Mouse (Mus musculus) layer of hippocampus, adult 2 months (tissue): ENCODE measurements around the gene Sel1l. TPM values are rescaled to one million over a fixed set of nuclear protein-coding genes. Genes with fewer than 3 reads are reported as not detected.

Experiments used
- DNase-seq, 2 experiments: peaks; one replicate each; pipeline ENCODE4 v3.0.0; 2022; ENCODE audit warnings: low spot score in 2 of 2
- H3K27ac ChIP-seq: fragments of 200-600 bp; 2 replicates; pipeline ENCODE4 v1.8.1; 2022
- H3K4me3 ChIP-seq: fragments of 200-600 bp; 2 replicates; pipeline ENCODE4 v1.8.1; 2022; ENCODE audit warnings: mild to moderate bottlenecking
- CTCF ChIP-seq: fragments of 200-600 bp; conservative IDR thresholded peaks from 2 replicates; pipeline ENCODE4 v1.8.1; 2022; ENCODE audit warnings: antibody characterized with exemption, mild to moderate bottlenecking, moderate library complexity
- long read RNA-seq, 2 experiments: library from polyadenylated mRNA; stranded (forward); transcript quantifications; one replicate each; pipeline ENCODE4 v2.0.0; 2021; ENCODE audit warnings: borderline mapping rate in 2 of 2
- total RNA-seq, 2 experiments: library from RNA; stranded (reverse); gene quantifications; 2 replicates each; pipeline ENCODE4 v1.2.3; 2021

The Sel1l gene
- 100 to 1,000 TPM; 167 to 172 TPM for total RNA-seq
- long read RNA-seq, experiment 1, full-length matches to known transcripts, result 69 of 88 reads
- long read RNA-seq, experiment 1, partial matches to known transcripts, result 3 of 88 reads
- long read RNA-seq, experiment 1, other reads (novel, unspliced or antisense), result 16 of 88 reads
- long read RNA-seq, experiment 2, full-length matches to known transcripts, result 88 of 111 reads
- long read RNA-seq, experiment 2, partial matches to known transcripts, result 3 of 111 reads
- long read RNA-seq, experiment 2, other reads (novel, unspliced or antisense), result 20 of 111 reads

- Histone ChIP-seq H3K27ac (peak within 1 kb of the TSS; percentile 91), H3K4me3 (peak within 1 kb of the TSS; percentile 97)
- no peak for TF ChIP-seq CTCF
- peak; percentile 97 to 99 for DNase-seq
These were observed at the start of gene Sel1l for GRCm38 (mm10) chr12:91849045-91849467. Sel1l (minus strand) TSS chr12:91849157.

- Histone ChIP-seq H3K27ac (no peak overlapping the region), H3K4me3 (no peak overlapping the region)
- DNase-seq, result no peak
- no peak for TF ChIP-seq CTCF
These were observed 43.9 kb upstream of the Sel1l start for GRCm38 (mm10) chr12:91892622-91893560.

- TF ChIP-seq CTCF, result no peak
- no peak overlapping the region for H3K27ac ChIP-seq
- H3K4me3 ChIP-seq, result no peak overlapping the region
- no peak for DNase-seq
These were observed 31.5 kb upstream of the Sel1l start for GRCm38 (mm10) chr12:91880431-91880830.

GRCm38 (mm10) chr12:91878912-91879250 is 29.9 kb upstream of the Sel1l start:
- no peak overlapping the region for H3K4me3 ChIP-seq
- peak; percentile 42 to 50 for DNase-seq
- H3K27ac ChIP-seq, result peak overlapping the region; percentile 49; the same call in 1 of the 2 replicates
- TF ChIP-seq CTCF, result no peak

GRCm38 (mm10) chr12:91878056-91878911 is 29.3 kb upstream of the Sel1l start:
- no peak for TF ChIP-seq CTCF
- no peak for DNase-seq
- Histone ChIP-seq H3K4me3 (no peak overlapping the region), H3K27ac (peak overlapping the region; percentile 49)

GRCm38 (mm10) chr12:91877646-91878045 is 28.7 kb upstream of the Sel1l start:
- H3K27ac ChIP-seq, result peak overlapping the region; percentile 49
- H3K4me3 ChIP-seq, result no peak overlapping the region
- DNase-seq, result peak in 1 of 2 experiments; percentile 59
- TF ChIP-seq CTCF, result peak; percentile 86

- no peak for DNase-seq
- Histone ChIP-seq H3K4me3 (no peak overlapping the region), H3K27ac (no peak overlapping the region)
- TF ChIP-seq CTCF, result no peak
These were observed 21.7 kb upstream of the Sel1l start for GRCm38 (mm10) chr12:91870671-91871070.

GRCm38 (mm10) chr12:91869352-91869751 is 20.4 kb upstream of the Sel1l start:
- H3K4me3 ChIP-seq, result no peak overlapping the region
- DNase-seq, result no peak
- H3K27ac ChIP-seq, result no peak overlapping the region
- TF ChIP-seq CTCF, result no peak

- H3K27ac ChIP-seq, result no peak overlapping the region
- TF ChIP-seq CTCF, result no peak
- H3K4me3 ChIP-seq, result no peak overlapping the region
- no peak for DNase-seq
These were observed 5.4 kb upstream of the Sel1l start for GRCm38 (mm10) chr12:91854330-91854729.

- H3K27ac ChIP-seq, result peak overlapping the region; percentile 91
- DNase-seq, result no peak
- TF ChIP-seq CTCF, result no peak
- H3K4me3 ChIP-seq, result peak overlapping the region; percentile 97
These were observed 438 bp downstream of the Sel1l start for GRCm38 (mm10) chr12:91848394-91849044.

GRCm38 (mm10) chr12:91846038-91846437 is 2.9 kb downstream of the Sel1l start:
- DNase-seq, result no peak
- TF ChIP-seq CTCF, result no peak
- Histone ChIP-seq H3K4me3 (no peak overlapping the region), H3K27ac (no peak overlapping the region)

- no peak for DNase-seq
- no peak overlapping the region for H3K27ac ChIP-seq
- no peak for TF ChIP-seq CTCF
These were observed 3.6 kb downstream of the Sel1l start for GRCm38 (mm10) chr12:91845393-91845792.

More at GRCm38 (mm10) chr12:91845393-91845792, 3.6 kb downstream of the Sel1l start:
- H3K4me3 ChIP-seq, result no peak overlapping the region
